Mouse (Mus musculus) myocyte (in vitro differentiated cells): ENCODE data around the gene Lsm2.

Source experiments
- CEBPB ChIP-seq: IDR thresholded peaks from 2 replicates; pipeline ENCODE4 v1.6.1; 2011; ENCODE audit warnings: mild to moderate bottlenecking, moderate library complexity; ENCODE audit not compliant: poor library complexity, insufficient read depth, severe bottlenecking
- E2F4 ChIP-seq: IDR thresholded peaks from one replicate; pipeline ENCODE4 v1.6.1; 2011; ENCODE audit warnings: mild to moderate bottlenecking, control low read depth, moderate library complexity; ENCODE audit not compliant: insufficient read depth
- MAX ChIP-seq: IDR thresholded peaks from one replicate; pipeline ENCODE4 v1.6.1; 2011; ENCODE audit warnings: low read depth, mild to moderate bottlenecking, control low read depth
- MYOD1 ChIP-seq, 3 experiments: IDR thresholded peaks; one replicate each; pipeline ENCODE4 v1.6.1; 2011; ENCODE audit warnings: control low read depth in 2 of 3, low read depth in 2 of 3, mild to moderate bottlenecking in 2 of 3, moderate library complexity in 1 of 3; ENCODE audit not compliant: insufficient read length in 2 of 3, control insufficient read depth in 1 of 3
- POLR2A ChIP-seq: IDR thresholded peaks from one replicate; pipeline ENCODE4 v1.6.1; 2011; ENCODE audit warnings: low read depth, mild to moderate bottlenecking, control low read depth, moderate library complexity; ENCODE audit not compliant: insufficient read length
- POLR2AphosphoS2 ChIP-seq: IDR thresholded peaks from one replicate; pipeline ENCODE4 v1.6.1; 2011; ENCODE audit warnings: low read depth, control low read depth; ENCODE audit not compliant: insufficient read length
- REST ChIP-seq: IDR thresholded peaks from one replicate; pipeline ENCODE4 v1.6.1; 2011; ENCODE audit warnings: mild to moderate bottlenecking, control low read depth, moderate library complexity; ENCODE audit not compliant: insufficient read depth, insufficient read length
- SRF ChIP-seq: IDR thresholded peaks from one replicate; pipeline ENCODE4 v1.6.1; 2011; ENCODE audit warnings: low read depth; ENCODE audit not compliant: control insufficient read depth, insufficient read length
- TCF12 ChIP-seq: IDR thresholded peaks from one replicate; pipeline ENCODE4 v1.6.1; 2011; ENCODE audit warnings: mild to moderate bottlenecking, control low read depth; ENCODE audit not compliant: poor library complexity, insufficient read depth, severe bottlenecking
- TCF3 ChIP-seq: IDR thresholded peaks from one replicate; pipeline ENCODE4 v1.6.1; 2011; ENCODE audit warnings: low read depth, control low read depth; ENCODE audit not compliant: insufficient read length
- USF1 ChIP-seq: IDR thresholded peaks from one replicate; pipeline ENCODE4 v1.6.1; 2011; ENCODE audit warnings: low read depth, mild to moderate bottlenecking, control low read depth, moderate library complexity

GRCm38 (mm10) chr17:34959881-34960515 is 21.7 kb upstream of the Lsm2 start:
- TF ChIP-seq POLR2A (peak; percentile 7), TCF3 (no peak), MYOD1 (IDR thresholded peaks at IDR 0.05; ENCODE audit: control insufficient read depth in 1 of 3, insufficient read length in 2 of 3, low read depth in 2 of 3) (no peak), USF1 (no peak), TCF12 (no peak), POLR2AphosphoS2 (no peak), MAX (no peak), CEBPB (no peak), E2F4 (no peak), SRF (no peak), REST (no peak)
